Mouse (Mus musculus): ENCODE measurements around the gene Scarf1. TPM values are rescaled to one million over a fixed set of nuclear protein-coding genes. Genes with fewer than 3 reads are reported as not detected.
A peak's percentile ranks its signal among the peaks of the same experiment; 100 is the strongest.

Gene Scarf1
- total and polyA plus RNA-seq, 3 experiments, result 0.24 to 0.90 (median 0.76) TPM

DNA sequence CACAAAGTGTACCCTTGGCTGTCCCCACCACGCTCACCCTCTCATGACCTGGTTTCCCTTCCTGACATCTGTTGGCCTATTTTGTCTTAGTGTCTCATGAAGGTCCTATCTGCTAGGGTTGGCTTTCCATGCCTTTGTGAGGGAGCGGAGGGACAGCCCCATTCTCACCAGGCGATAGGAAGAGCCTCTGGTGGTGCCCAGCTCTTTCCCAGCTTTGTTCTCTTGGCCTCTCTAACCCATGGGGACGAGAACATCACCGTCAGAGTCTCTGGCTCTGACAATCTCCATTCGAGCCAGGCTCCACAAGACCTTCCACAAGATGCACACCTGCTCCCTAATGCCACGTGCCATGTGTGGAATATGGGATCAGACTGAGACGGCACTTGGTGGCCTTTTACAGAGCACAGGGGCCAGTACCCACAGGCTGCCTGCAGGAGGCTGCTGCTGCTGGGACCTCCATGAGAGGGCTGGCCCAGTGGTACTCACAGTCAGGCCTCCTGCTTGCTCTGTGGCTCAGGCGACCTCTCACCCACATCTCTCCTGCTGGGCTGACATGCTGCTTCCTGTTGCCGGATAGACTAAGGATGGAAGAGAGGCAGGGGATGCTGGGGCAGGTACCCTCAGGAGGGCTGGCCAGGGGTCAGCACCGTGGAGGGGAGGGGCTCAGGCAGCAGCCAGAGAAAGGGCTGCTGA is 24.3 kb downstream of the Scarf1 start:
- dilution Hi-C loops (cut with MboI; ENCODE audit: extremely low pct_ligation_motif_present, extremely low pct_unique_long_range_greater_than_20kb, low sequenced_read_pairs) (no loop called here), in situ Hi-C loops (cut with MboI; ENCODE audit: low pct_ligation_motif_present, low pct_unique_long_range_greater_than_20kb, low sequenced_read_pairs) (no loop called here)
- H3K4me1 ChIP-seq (ENCODE audit: control insufficient read depth in 1 of 2, insufficient read depth in 2 of 2), result peaks cover 13 to 80% of the 10 kb centered on the region in 2 experiments
- no peak overlapping the region for H3K9ac ChIP-seq (ENCODE audit: insufficient read depth, low read depth)
- H3K27me3 ChIP-seq (replicated peaks), result no peaks in the 10 kb centered on the region
- H3K79me2 ChIP-seq (replicated peaks; ENCODE audit: control insufficient read depth, extremely low read depth, insufficient read depth, poor library complexity, severe bottlenecking), result no peaks in the 10 kb centered on the region
- H3K27ac ChIP-seq (ENCODE audit: insufficient read depth, low read depth), result no peak overlapping the region; the same call in 1 of the 2 replicates
- no peak for TF ChIP-seq BHLHE40 (IDR thresholded peaks at IDR 0.05; ENCODE audit: low read depth, low read length)
- peak; percentile 46; the same call in 1 of the 2 replicates for TF ChIP-seq MAX (IDR thresholded peaks at IDR 0.05; ENCODE audit: low read length)
- no peaks in the 10 kb centered on the region for H3K9me3 ChIP-seq (replicated peaks; ENCODE audit: low read length)
- peak; percentile 33 for DNase-seq (ENCODE audit: extremely low read depth)
- H3K4me3 ChIP-seq (replicated peaks in 1 of 3; ENCODE audit: low read depth in 2 of 3, low read length in 2 of 3, poor library complexity in 1 of 3), result peak overlapping the region in 1 of 3 experiments; percentile 14
- peaks cover 0 to 28% of the 10 kb centered on the region in 2 experiments for H3K36me3 ChIP-seq (replicated peaks in 1 of 2; ENCODE audit: control insufficient read depth in 1 of 2, insufficient read depth in 1 of 2, low read length in 1 of 2)
- no peak overlapping the region for H3K4me2 ChIP-seq (ENCODE audit: insufficient read depth, low read depth, poor library complexity, severe bottlenecking)

DNA sequence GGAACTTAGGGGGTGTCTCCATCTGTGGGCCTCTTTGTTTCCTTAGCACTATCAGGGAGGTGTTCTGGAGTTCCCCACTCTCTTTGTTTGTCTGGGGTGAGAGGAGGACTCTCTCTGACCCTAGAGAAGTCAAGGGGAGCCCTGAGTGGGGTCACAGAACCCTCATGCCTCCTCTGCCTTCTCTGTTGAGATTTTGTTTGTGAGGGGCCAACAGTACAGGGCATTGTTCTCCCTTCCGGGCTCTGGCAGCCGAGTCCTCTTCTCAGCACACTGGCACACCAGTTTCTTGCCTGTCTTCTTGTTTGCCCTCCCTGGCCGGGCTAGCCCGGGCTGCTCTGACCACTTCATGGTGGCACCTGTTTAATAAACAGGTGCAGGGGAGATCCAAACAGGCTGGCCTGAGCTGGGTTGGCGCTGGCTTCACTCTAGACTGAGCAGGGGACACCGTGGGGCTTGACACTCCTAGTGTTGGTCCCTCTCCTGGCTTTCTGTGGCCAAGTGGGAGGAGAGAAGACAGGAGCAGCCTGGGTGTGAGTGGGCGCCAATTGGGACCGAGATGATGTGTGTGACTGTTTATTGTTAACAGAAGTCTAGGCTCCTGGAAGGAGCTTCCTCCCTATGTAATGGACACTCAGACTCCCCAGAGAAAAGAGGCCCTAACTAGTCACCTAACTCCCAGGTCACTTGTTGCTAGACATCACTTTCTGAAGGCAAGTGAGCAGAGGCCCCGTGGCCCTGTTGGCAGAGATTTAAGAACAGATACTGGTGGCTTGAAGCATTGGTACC is 25.0 kb downstream of the Scarf1 start:
- Histone ChIP-seq H3K4me3 (replicated peaks in 1 of 3; ENCODE audit: low read depth in 2 of 3, low read length in 2 of 3, poor library complexity in 1 of 3) (peak overlapping the region in 1 of 3 experiments; percentile 14), H3K4me1 (ENCODE audit: control insufficient read depth in 1 of 2, insufficient read depth in 2 of 2) (peaks cover 10 to 77% of the 10 kb centered on the region in 2 experiments), H3K27me3 (replicated peaks) (no peaks in the 10 kb centered on the region), H3K27ac (ENCODE audit: insufficient read depth, low read depth) (no peak overlapping the region), H3K79me2 (replicated peaks; ENCODE audit: control insufficient read depth, extremely low read depth, insufficient read depth, poor library complexity, severe bottlenecking) (no peaks in the 10 kb centered on the region), H3K36me3 (replicated peaks in 1 of 2; ENCODE audit: control insufficient read depth in 1 of 2, insufficient read depth in 1 of 2, low read length in 1 of 2) (peaks cover 0 to 35% of the 10 kb centered on the region in 2 experiments), H3K9me3 (replicated peaks; ENCODE audit: low read length) (no peaks in the 10 kb centered on the region), H3K4me2 (ENCODE audit: insufficient read depth, low read depth, poor library complexity, severe bottlenecking) (no peak overlapping the region), H3K9ac (ENCODE audit: insufficient read depth, low read depth) (no peak overlapping the region)
- DNase-seq (ENCODE audit: extremely low read depth), result no peak
- in situ Hi-C loops (cut with MboI; ENCODE audit: low pct_ligation_motif_present, low pct_unique_long_range_greater_than_20kb, low sequenced_read_pairs) (no loop called here), dilution Hi-C loops (cut with MboI; ENCODE audit: extremely low pct_ligation_motif_present, extremely low pct_unique_long_range_greater_than_20kb, low sequenced_read_pairs) (no loop called here)
- no peak for TF ChIP-seq CHD2 (IDR thresholded peaks at IDR 0.05; ENCODE audit: low read length)
- no peak for TF ChIP-seq E2F4 (IDR thresholded peaks at IDR 0.05; ENCODE audit: insufficient replicate concordance, low read depth, low read length)
- TF ChIP-seq UBTF (IDR thresholded peaks at IDR 0.05; ENCODE audit: low read depth, low read length), result no peak
- no peak for TF ChIP-seq MAX (IDR thresholded peaks at IDR 0.05; ENCODE audit: low read length)

DNA sequence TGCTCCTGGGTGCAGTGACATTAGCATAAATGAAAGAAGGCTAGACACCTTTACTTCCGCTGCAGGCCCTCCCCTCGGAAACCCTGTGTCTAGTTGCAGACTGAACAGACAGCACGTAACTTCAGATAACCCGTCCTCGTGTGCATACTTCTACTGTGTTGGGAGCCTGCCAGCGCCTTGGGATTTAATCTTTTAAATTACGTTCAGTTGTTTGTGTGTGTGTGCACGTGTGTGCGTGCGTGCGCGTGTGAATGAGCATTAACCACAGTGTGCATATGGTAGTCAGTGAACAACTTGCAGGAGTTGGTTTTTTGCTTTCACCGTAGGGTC is 25.6 kb downstream of the Scarf1 start:
- H3K36me3 ChIP-seq (replicated peaks in 1 of 2; ENCODE audit: control insufficient read depth in 1 of 2, insufficient read depth in 1 of 2, low read length in 1 of 2), result peaks cover 0 to 38% of the 10 kb centered on the region in 2 experiments
- H3K4me2 ChIP-seq (ENCODE audit: insufficient read depth, low read depth, poor library complexity, severe bottlenecking), result no peak overlapping the region
- no peaks in the 10 kb centered on the region for H3K9me3 ChIP-seq (replicated peaks; ENCODE audit: low read length)
- H3K9ac ChIP-seq (ENCODE audit: insufficient read depth, low read depth), result no peak overlapping the region
- TF ChIP-seq USF1 (IDR thresholded peaks at IDR 0.05; ENCODE audit: low read depth, low read length), result no peak
- TF ChIP-seq NELFE (IDR thresholded peaks at IDR 0.05; ENCODE audit: low read depth, low read length), result no peak
- no peak for TF ChIP-seq ETS1 (conservative IDR thresholded peaks at IDR 0.05; ENCODE audit: low read depth, low read length)
- no peak for TF ChIP-seq SMC3 (IDR thresholded peaks at IDR 0.05; ENCODE audit: low read depth, low read length)
- no peak for TF ChIP-seq JUND (conservative IDR thresholded peaks at IDR 0.05; ENCODE audit: low read depth, low read length)
- TF ChIP-seq EP300 (IDR thresholded peaks at IDR 0.05; ENCODE audit: low read length), result no peak
- TF ChIP-seq JUN (IDR thresholded peaks at IDR 0.05; ENCODE audit: insufficient read depth, low read depth, low read length), result no peak
- no peak for TF ChIP-seq ZC3H11A (IDR thresholded peaks at IDR 0.05; ENCODE audit: low read depth, low read length)
- TF ChIP-seq CHD1 (IDR thresholded peaks at IDR 0.05; ENCODE audit: low read depth, low read length), result no peak
- TF ChIP-seq ELF1 (IDR thresholded peaks at IDR 0.05; ENCODE audit: low read depth, low read length), result no peak
- no peak for TF ChIP-seq ZNF384 (IDR thresholded peaks at IDR 0.05; ENCODE audit: low read depth, low read length)
- TF ChIP-seq GABPA (IDR thresholded peaks at IDR 0.05; ENCODE audit: insufficient replicate concordance, low read depth, low read length), result no peak
- TF ChIP-seq E2F4 (IDR thresholded peaks at IDR 0.05; ENCODE audit: insufficient replicate concordance, low read depth, low read length), result no peak
- TF ChIP-seq POLR2A (IDR thresholded peaks at IDR 0.05; ENCODE audit: low read depth, low read length), result no peak
- TF ChIP-seq NRF1 (IDR thresholded peaks at IDR 0.05; ENCODE audit: low read depth, low read length), result no peak
- TF ChIP-seq HCFC1 (IDR thresholded peaks at IDR 0.05; ENCODE audit: low read depth, low read length), result no peak
- TF ChIP-seq RCOR1 (conservative IDR thresholded peaks at IDR 0.05; ENCODE audit: low read depth, low read length), result no peak
- TF ChIP-seq RAD21 (IDR thresholded peaks at IDR 0.05; ENCODE audit: low read depth, low read length), result no peak
- TF ChIP-seq SIN3A (IDR thresholded peaks at IDR 0.05; ENCODE audit: low read length), result no peak
- TF ChIP-seq MAZ (IDR thresholded peaks at IDR 0.05; ENCODE audit: low read depth, low read length), result no peak
- H3K79me2 ChIP-seq (replicated peaks; ENCODE audit: control insufficient read depth, extremely low read depth, insufficient read depth, poor library complexity, severe bottlenecking), result no peaks in the 10 kb centered on the region
- no peak overlapping the region for H3K27ac ChIP-seq (ENCODE audit: insufficient read depth, low read depth)
- no peaks in the 10 kb centered on the region for H3K27me3 ChIP-seq (replicated peaks)
- dilution Hi-C loops (cut with MboI; ENCODE audit: extremely low pct_ligation_motif_present, extremely low pct_unique_long_range_greater_than_20kb, low sequenced_read_pairs) (no loop called here), in situ Hi-C loops (cut with MboI; ENCODE audit: low pct_ligation_motif_present, low pct_unique_long_range_greater_than_20kb, low sequenced_read_pairs) (no loop called here)
- peaks cover 10 to 72% of the 10 kb centered on the region in 2 experiments for H3K4me1 ChIP-seq (ENCODE audit: control insufficient read depth in 1 of 2, insufficient read depth in 2 of 2)
- H3K4me3 ChIP-seq (replicated peaks in 1 of 3; ENCODE audit: low read depth in 2 of 3, low read length in 2 of 3, poor library complexity in 1 of 3), result no peak overlapping the region
- no peak for DNase-seq (ENCODE audit: extremely low read depth)

All from CH12.LX (cell line).